Mouse (Mus musculus) layer of hippocampus, postnatal 14 days (tissue): ENCODE results near the gene Psme1. TPM values are rescaled to one million over a fixed set of nuclear protein-coding genes. Genes with fewer than 3 reads are reported as not detected.
A peak's percentile ranks its signal among the peaks of the same experiment; 100 is the strongest.

ENCODE experiments used
- DNase-seq, 2 experiments: peaks; one replicate each; pipeline ENCODE4 v3.0.0; 2021 to 2022; ENCODE audit warnings: low spot score in 2 of 2, mixed read lengths in 1 of 2
- total RNA-seq, 2 experiments: library from RNA; stranded (reverse); gene quantifications; 2 replicates each; pipeline ENCODE4 v1.2.3; 2021

Psme1 gene
- total RNA-seq, 2 experiments from 2014 or later = 59.8 to 64.3 TPM

- DNase-seq = peak in 1 of 2 experiments; percentile 34
Observed at GRCm38 (mm10) chr14:55596036-55596690, 18.2 kb downstream of the Psme1 start.

DNA sequence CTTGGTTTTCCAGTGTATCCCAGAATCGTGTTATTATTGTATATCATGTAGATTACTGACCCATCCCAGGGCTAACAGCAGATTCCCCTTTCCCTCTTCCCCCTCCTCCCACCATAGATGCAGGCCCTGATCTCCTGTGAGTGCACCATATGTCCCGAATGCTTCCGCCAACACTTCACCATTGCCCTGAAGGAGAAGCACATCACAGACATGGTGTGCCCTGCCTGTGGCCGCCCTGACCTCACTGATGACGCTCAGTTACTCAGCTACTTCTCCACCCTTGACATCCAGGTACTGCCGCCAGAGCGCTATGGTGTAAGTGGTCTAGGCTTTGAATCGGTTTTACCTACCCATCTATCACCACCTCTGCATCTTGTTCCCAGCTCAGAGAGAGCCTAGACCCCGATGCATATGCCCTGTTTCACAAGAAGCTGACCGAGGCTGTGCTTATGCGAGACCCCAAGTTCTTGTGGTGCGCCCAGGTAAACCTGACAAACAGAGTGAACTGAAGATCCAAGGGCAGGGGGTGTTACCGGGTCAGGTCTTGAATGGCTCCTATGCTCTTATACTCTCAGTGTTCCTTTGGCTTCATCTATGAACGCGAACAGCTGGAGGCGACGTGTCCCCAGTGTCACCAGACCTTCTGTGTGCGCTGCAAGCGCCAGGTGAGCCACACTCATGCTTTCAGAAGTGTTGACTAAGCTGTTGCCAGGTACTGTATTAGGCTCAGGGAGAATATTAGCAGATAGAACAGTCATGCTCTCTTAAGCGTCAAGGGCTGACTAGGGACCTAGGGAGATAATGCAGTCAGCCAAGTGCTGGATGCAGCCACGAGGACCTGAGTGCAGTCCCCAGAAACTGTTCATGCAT, 20.8 kb downstream of the Psme1 start:
- DNase-seq = no peak

DNA sequence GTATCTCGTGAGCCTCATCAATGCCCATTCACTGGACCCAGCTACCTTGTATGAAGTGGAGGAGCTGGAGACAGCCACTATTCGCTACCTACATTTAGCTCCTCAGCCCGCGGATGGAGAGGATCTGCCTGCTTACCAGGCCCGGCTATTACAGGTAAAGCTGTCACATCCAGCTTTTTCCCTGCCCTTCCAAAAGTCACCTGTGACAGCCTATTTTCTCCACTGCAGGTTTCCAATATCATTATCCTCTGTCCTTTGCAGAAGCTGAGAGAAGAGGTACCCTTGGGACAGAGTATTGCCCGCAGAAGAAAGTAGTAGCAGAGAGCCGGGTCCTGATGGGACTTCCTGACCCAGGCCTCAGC, 25.3 kb downstream of the Psme1 start, which contains the start of gene Irf9:
Gene Irf9 (plus strand): TSS at position 301 of the 362 bp plus-strand sequence.
- no peak for DNase-seq

DNA sequence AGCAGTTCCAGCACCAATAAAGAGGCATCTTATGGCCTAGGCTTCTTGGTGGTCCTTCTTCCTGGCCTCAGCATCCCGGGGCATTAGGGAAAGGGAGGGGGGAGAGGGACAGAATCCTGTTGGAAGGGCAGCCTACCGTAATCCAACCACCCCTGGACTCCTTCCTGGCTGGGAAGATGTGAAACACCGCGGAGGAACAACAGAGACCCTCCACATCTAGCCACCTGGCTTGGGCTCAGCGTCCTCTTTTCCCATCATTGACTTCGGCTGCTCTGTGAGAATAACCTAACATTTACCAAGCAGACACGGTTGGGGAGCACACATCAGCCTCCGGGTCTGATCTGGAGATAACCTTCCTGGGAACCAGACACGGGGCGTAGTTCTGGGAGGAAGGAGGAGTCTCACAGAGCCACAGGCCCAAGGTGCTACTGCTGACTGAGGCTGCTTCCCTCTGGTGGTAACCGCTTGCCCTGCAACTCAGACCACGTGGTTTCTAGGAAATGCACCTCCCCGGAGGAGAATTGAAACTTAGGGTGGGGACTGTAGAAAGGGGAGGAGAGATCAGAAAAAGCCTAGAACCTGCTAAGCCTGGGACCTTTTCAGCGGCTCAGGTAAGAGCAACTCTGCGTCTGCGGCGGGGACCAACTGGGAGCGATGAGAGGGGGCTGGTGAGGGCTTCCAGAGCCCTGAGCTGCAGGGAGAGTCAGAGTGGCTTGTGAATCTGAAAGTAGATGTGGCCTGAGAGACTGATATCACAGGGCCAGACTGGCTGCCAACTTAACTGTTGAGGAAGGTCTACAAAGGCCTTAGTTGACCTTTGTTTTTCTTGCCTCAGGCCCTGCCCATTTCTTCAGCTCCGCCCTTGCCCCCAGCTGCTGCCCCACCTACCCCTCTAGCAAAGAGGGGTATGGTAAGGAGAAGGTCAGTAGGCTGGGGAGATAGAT, 26.0 kb downstream of the Psme1 start:
- DNase-seq = peak; percentile 84 to 88

GRCm38 (mm10) chr14:55604823-55605222, 26.9 kb downstream of the Psme1 start:
- DNase-seq = no peak

GRCm38 (mm10) chr14:55605743-55606459, 28.0 kb downstream of the Psme1 start:
- no peak for DNase-seq

DNA sequence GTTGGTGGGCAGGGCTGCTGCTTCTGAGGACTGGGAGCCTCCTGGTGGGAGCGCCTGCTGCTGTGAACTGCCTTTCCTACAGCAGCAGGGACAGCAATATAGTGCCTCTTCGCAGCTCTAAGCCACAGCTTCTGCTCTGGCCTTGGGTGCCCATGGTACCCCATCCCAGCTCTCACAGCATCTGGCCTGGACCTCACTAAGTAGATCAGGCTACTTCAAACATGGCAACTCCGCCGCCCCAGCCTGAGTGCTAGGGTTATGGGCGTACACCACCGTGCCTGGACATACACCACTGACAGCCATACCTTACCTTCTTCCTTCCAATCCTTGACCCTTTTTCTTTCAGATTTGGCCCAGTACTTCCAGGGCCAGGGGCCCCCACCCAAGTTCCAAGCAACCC, 30.4 kb downstream of the Psme1 start:
- DNase-seq = no peak

- no peak for DNase-seq
Observed at GRCm38 (mm10) chr14:55613346-55613745, 35.4 kb downstream of the Psme1 start.

DNA sequence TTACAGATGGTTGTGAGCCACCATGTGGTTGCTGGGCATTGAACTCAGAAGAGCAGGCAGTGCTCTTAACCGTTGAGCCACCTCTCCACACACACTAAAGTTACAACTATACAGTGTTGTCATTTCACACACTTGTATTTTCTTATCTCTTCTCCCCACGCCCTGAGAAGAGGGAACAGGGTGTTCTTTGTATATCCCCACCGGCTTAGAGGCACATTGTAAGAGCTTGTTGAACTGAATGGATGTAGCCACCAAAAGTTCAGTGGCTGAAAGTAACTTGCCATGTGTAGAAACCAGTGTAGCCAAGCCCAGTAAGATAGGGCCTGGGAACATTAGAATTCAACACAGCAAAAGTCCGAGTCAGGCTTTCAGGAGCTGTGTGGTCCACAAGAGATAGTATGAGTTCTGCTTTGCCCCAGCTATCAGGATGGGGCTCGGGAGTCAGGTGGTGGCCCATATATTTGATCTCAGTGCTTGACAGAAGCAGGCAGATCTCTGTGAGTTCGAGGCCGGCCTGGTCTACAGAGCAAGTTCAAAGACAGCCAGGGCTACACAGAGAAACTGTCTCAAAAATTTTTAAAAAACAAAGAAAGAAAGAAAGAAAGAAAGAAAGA, 36.7 kb downstream of the Psme1 start:
- no peak for DNase-seq

GRCm38 (mm10) chr14:55615876-55616275, 38.0 kb downstream of the Psme1 start:
- DNase-seq = no peak

DNA sequence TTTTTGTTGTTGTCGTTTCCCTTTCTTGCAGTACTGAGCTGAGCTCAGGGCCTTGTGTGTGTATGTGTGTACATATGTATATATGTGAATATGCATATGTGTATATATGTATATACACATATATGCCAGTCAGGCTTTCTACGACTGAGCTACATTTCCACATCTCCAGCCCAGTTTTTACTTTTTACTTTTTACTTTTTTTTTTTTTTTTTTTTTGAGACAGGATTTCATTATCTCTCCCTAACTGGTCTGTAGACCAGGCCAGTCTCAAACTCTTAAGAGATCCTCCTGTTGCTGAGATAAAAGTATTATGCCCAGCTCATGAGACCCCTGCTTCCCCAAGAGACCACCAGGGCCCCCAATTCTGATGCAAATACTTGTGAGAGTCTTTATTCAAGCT, 38.9 kb downstream of the Psme1 start:
- DNase-seq = no peak

GRCm38 (mm10) chr14:55617822-55618221, 39.9 kb downstream of the Psme1 start, which contains the start of gene Rec8:
Gene Rec8, plus strand, starts transcription at chr14:55618037.
- no peak for DNase-seq

DNA sequence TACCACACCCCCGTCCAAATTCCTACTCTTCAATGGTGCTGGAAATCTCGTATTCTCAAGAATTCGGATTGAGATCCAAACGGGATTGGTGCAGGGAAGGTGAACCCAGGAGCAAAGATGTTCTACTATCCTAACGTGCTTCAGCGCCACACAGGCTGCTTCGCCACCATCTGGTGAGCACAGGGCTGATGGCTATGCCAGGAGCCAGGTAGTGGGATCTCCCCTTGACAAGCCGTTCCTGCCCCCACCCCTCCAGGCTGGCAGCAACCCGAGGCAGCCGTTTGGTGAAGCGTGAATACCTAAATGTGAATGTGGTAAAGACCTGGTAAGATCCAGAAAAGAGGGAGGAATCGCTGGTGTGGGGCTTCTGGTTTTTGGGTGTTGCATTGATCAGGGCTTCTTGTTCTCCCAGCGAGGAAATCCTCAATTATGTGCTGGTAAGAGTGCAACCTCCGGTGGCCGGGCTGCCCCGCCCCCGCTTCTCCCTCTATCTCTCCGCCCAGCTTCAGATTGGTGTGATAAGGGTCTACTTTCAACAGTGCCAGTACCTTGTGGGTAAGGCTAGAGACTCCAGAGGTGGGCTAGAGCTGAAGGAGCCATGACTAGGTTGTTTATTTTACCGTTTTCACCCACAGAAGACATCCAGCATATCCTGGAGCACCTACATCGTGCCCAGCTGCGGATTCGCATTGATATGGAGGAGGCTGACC, 40.7 kb downstream of the Psme1 start:
- DNase-seq = no peak

DNA sequence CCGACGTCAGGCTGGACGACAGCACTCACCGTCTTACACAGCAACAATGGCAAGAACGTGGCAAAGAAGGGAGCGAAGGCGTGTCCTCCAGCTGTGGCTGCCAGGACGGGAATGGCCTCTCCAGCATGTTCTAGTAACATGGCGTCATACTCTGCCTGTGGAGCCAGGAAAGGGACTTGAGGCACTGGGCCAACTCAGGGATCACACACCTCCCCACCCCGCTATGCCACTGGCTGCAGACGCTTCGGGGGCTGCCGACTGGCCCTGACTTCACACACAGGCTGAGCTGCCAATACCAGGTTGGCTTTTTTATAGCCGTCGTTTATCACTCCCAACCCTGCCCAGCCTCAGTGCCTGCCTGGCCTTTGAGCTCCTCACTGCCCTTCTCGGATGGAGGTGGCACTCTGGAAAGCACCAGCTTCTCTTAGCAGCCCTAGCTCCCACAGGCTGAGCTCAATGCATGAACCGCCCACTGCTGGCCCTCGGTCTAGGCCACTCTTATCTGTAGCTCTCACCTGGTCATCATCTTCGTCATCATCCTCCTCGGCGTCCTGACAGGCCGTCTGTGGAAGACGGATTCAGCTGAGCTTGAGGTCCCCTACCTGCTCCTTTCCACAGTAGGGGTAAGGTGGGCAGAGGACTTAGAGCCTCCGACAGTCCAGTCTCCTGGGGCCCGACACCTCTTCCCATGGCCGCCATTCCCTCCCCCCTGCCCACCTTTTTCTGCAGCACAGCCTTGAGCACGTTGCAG, 50.3 kb downstream of the Psme1 start:
- no peak for DNase-seq

GRCm38 (mm10) chr14:55629312-55629711, 51.4 kb downstream of the Psme1 start:
- no peak for DNase-seq
